Mouse (Mus musculus) Patski (cell line): Measurements from ENCODE around the gene Spa17. TPM values are rescaled to one million over a fixed set of nuclear protein-coding genes. Genes with fewer than 3 reads are reported as not detected.

Source experiments
- ATAC-seq: fragments of 100-300 bp; one replicate; pipeline ENCODE4 v1.8.0; 2021
- CTCF ChIA-PET: fragments of 350-600 bp; sonication (Branson Sonifier 250); formaldehyde crosslinking; loops from one replicate; lab custom pipeline; 2022; ENCODE audit warnings: inconsistent platforms; lab: Charles Lee
- POLR2A ChIA-PET: fragments of 350-600 bp; sonication (Branson Sonifier 250); formaldehyde crosslinking; loops from one replicate; lab custom pipeline; 2022; ENCODE audit warnings: antibody characterized with exemption, inconsistent platforms; lab: Charles Lee
- DNase-seq: peaks from one replicate; pipeline ENCODE4 v3.0.0-alpha.2; 2011; ENCODE audit warnings: low read depth, low spot score
- H3K27me3 ChIP-seq: fragments of 371-371 bp; one replicate; pipeline ENCODE4 v1.5.1; 2021
- CTCF ChIP-seq: fragments of 100-300 bp; IDR thresholded peaks from one replicate; pipeline ENCODE4 v1.5.1; 2021
- in situ Hi-C: fragments of 300-500 bp; cut with MboI; formaldehyde crosslinking; loops from 3 replicates; pipeline ENCODE4 v1.11.1; 2018; ENCODE audit warnings: low pct_unique_long_range_greater_than_20kb, mixed read lengths
- polyA plus RNA-seq: library from polyadenylated mRNA; unstranded; gene quantifications from one replicate; pipeline ENCODE4 v1.2.3, GENCODE M21; 2021

The Spa17 gene
- polyA plus RNA-seq, 1 experiment from 2014 or later, result 11.6 TPM

GRCm38 (mm10) chr9:37568605-37569214 is 44.8 kb downstream of the Spa17 start:
- in situ Hi-C loops, result no loop called here
- POLR2A ChIA-PET, result no interaction called here

GRCm38 (mm10) chr9:37567892-37568604 is 45.5 kb downstream of the Spa17 start:
- ATAC-seq, result no peak
- no peak for TF ChIP-seq CTCF
- H3K27me3 ChIP-seq, result peaks cover 59% of the 10 kb centered on the region
- POLR2A ChIA-PET, result no interaction called here
- no peak for DNase-seq
- in situ Hi-C loops, result no loop called here
- CTCF ChIA-PET, result interaction anchor here (1.1 to 1.3 kb wide), 3 partner anchors 23 to 136 kb away, joined by 3 to 5 read pairs (median 3); no protein-coding TSS in a partner anchor

More at GRCm38 (mm10) chr9:37568605-37569214, 44.8 kb downstream of the Spa17 start:
- H3K27me3 ChIP-seq, result peaks cover 57% of the 10 kb centered on the region
- no peak for TF ChIP-seq CTCF
- CTCF ChIA-PET, result interaction anchor here (1.1 kb wide), 1 partner anchor 13 kb away, joined by 3 read pairs; the partner anchor contains the start of gene Siae
- DNase-seq (no peak), ATAC-seq (no peak)

GRCm38 (mm10) chr9:37567454-37567853 is 46.1 kb downstream of the Spa17 start:
- DNase-seq, result no peak
- in situ Hi-C loops, result no loop called here
- POLR2A ChIA-PET, result no interaction called here
- ATAC-seq, result no peak
- CTCF ChIA-PET, result interaction anchor here (1.1 to 1.3 kb wide), 3 partner anchors 22 to 136 kb away, joined by 3 to 5 read pairs (median 3); no protein-coding TSS in a partner anchor
- H3K27me3 ChIP-seq, result peaks cover 56% of the 10 kb centered on the region
- TF ChIP-seq CTCF, result no peak

- in situ Hi-C loops, result no loop called here
- no peak for ATAC-seq
These were observed 46.5 kb downstream of the Spa17 start for GRCm38 (mm10) chr9:37567019-37567418.

GRCm38 (mm10) chr9:37563805-37564204 is 49.7 kb downstream of the Spa17 start:
- ChIA-PET CTCF (interaction anchor here (1.1 to 1.3 kb wide), 2 partner anchors 17 to 101 kb away, joined by 3 to 5 read pairs; no protein-coding TSS in a partner anchor), POLR2A (no interaction called here)
- ATAC-seq (no peak), DNase-seq (no peak)
- peaks cover 45% of the 10 kb centered on the region for H3K27me3 ChIP-seq
- TF ChIP-seq CTCF, result no peak
- in situ Hi-C loops, result no loop called here

More at GRCm38 (mm10) chr9:37567019-37567418, 46.5 kb downstream of the Spa17 start:
- TF ChIP-seq CTCF, result no peak
- no peak for DNase-seq
- ChIA-PET CTCF (interaction anchor here (1.1 to 1.3 kb wide), 3 partner anchors 22 to 135 kb away, joined by 3 to 5 read pairs (median 3); no protein-coding TSS in a partner anchor), POLR2A (no interaction called here)
- H3K27me3 ChIP-seq, result peaks cover 52% of the 10 kb centered on the region

GRCm38 (mm10) chr9:37560617-37561016 is 52.9 kb downstream of the Spa17 start:
- TF ChIP-seq CTCF, result no peak
- DNase-seq, result no peak
- ChIA-PET CTCF (interaction anchor here (0.6 to 2.5 kb wide), 4 partner anchors 10 to 183 kb away, joined by 3 to 7 read pairs (median 3); no protein-coding TSS in a partner anchor), POLR2A (no interaction called here)
- H3K27me3 ChIP-seq, result peaks cover 51% of the 10 kb centered on the region
- ATAC-seq, result no peak
- in situ Hi-C loops, result no loop called here

GRCm38 (mm10) chr9:37556366-37556765 is 57.2 kb downstream of the Spa17 start:
- in situ Hi-C loops, result no loop called here
- POLR2A ChIA-PET, result interaction anchor here (0.5 kb wide), 1 partner anchor 73 kb away, joined by 3 read pairs; no protein-coding TSS in a partner anchor
- TF ChIP-seq CTCF, result no peak
- no peak for DNase-seq
- CTCF ChIA-PET, result interaction anchor here (0.8 to 1.2 kb wide), 3 partner anchors 9 to 21 kb away, joined by 3 read pairs; no protein-coding TSS in a partner anchor
- no peak for ATAC-seq
- peaks cover 45% of the 10 kb centered on the region for H3K27me3 ChIP-seq

GRCm38 (mm10) chr9:37554838-37555748 is 58.4 kb downstream of the Spa17 start, which contains the start of gene Siae:
Siae (plus strand) TSS chr9:37555698.
- in situ Hi-C loops, result no loop called here
- H3K27me3 ChIP-seq, result peaks cover 40% of the 10 kb centered on the region
- ChIA-PET POLR2A (no interaction called here), CTCF (interaction anchor here (0.8 to 1.3 kb wide), 3 partner anchors 14 to 123 kb away, joined by 3 read pairs; no protein-coding TSS in a partner anchor)
- ATAC-seq, result no peak
- no peak for DNase-seq
- no peak for TF ChIP-seq CTCF

- POLR2A ChIA-PET, result no interaction called here
- DNase-seq (no peak), ATAC-seq (no peak)
- in situ Hi-C loops, result no loop called here
- TF ChIP-seq CTCF, result no peak
- CTCF ChIA-PET, result interaction anchor here (1.3 kb wide), 1 partner anchor 122 kb away, joined by 3 read pairs; no protein-coding TSS in a partner anchor
- H3K27me3 ChIP-seq, result peaks cover 36% of the 10 kb centered on the region
These were observed 59.2 kb downstream of the Spa17 start for GRCm38 (mm10) chr9:37554279-37554678.

Other genes starting within 250 kb of the Spa17 start
- not detected for gene Hepacam, start 246.4 kb downstream of the Spa17 start, polyA plus RNA-seq
- not detected for gene Robo4, start 211.8 kb downstream of the Spa17 start, polyA plus RNA-seq
- gene Robo3, start 180.5 kb downstream of the Spa17 start, polyA plus RNA-seq, result 0.28 TPM
- 33.1 TPM for gene Msantd2, start 124.4 kb downstream of the Spa17 start, polyA plus RNA-seq
- 83.1 TPM for gene Esam, start 85.6 kb downstream of the Spa17 start, polyA plus RNA-seq
- 1.8 TPM for gene Vsig2, start 74.5 kb downstream of the Spa17 start, polyA plus RNA-seq
- gene Nrgn, start 60.8 kb downstream of the Spa17 start, polyA plus RNA-seq, result 0.21 TPM
- gene Siae, start 58.0 kb downstream of the Spa17 start, polyA plus RNA-seq, result 26.7 TPM
- 97.7 TPM for gene Tbrg1, start 43.6 kb upstream of the Spa17 start, polyA plus RNA-seq
- gene Panx3, start 55.5 kb upstream of the Spa17 start, polyA plus RNA-seq, result not detected
- not detected for gene Olfr160, start 102.5 kb upstream of the Spa17 start, polyA plus RNA-seq
- not detected for gene Olfr874, start 131.4 kb upstream of the Spa17 start, polyA plus RNA-seq
- not detected for gene Olfr875, start 158.1 kb upstream of the Spa17 start, polyA plus RNA-seq
- gene Olfr876, start 189.3 kb upstream of the Spa17 start, polyA plus RNA-seq, result not detected
- gene Olfr877, start 240.5 kb upstream of the Spa17 start, polyA plus RNA-seq, result not detected